Mouse (Mus musculus) CD8-positive naive resting alpha-beta T cell, adult 57 days (primary cell): ENCODE measurements around the gene Scn4a. TPM values are rescaled to one million over a fixed set of nuclear protein-coding genes. Genes with fewer than 3 reads are reported as not detected.

Source experiments
- total RNA-seq: library from RNA; stranded (reverse); gene quantifications from one replicate; pipeline ENCODE4 v1.2.4, GENCODE M21; 2023

Gene Scn4a
- 1.1 TPM for total RNA-seq

GRCm38 (mm10) chr11:106353188-106353587 lies at the start of gene Scn4a:
TSS of gene Scn4a (minus strand) at chr11:106353288.

GRCm38 (mm10) chr11:106387791-106388216 lies 34.7 kb upstream of the Scn4a start, which contains the start of gene Icam2:
TSS of gene Icam2 (minus strand) at chr11:106388075.

GRCm38 (mm10) chr11:106365366-106365765 lies 12.3 kb upstream of the Scn4a start, which contains the start of gene Prr29:
TSS of gene Prr29 (plus strand) at chr11:106365472.

GRCm38 (mm10) chr11:106314333-106314812 lies 38.7 kb downstream of the Scn4a start, which contains the start of gene Cd79b:
TSS of gene Cd79b (minus strand) at chr11:106314762.

DNA sequence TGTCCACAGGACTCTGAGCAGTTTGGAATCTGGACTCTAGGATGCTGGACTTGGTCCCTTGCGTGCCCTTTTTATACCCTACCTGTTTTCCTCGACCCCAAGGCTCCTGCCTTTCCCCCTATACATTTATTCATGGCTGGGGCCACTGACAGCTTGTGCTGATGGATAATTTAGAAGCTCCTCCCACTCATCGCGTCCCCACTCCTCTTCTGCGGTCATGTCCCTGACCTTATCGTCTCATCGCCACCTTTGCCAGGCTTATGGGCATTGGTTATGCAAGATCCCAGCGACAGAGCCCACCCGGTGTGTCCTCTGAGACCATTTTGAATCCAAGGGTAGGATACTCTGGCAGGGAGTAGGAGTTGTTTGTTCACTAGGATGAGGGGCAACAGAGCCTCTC lies 51.3 kb downstream of the Scn4a start, which contains the start of gene Gh:
Gene Gh (minus strand): TSS at position 101 of the 400 bp plus-strand sequence.

DNA sequence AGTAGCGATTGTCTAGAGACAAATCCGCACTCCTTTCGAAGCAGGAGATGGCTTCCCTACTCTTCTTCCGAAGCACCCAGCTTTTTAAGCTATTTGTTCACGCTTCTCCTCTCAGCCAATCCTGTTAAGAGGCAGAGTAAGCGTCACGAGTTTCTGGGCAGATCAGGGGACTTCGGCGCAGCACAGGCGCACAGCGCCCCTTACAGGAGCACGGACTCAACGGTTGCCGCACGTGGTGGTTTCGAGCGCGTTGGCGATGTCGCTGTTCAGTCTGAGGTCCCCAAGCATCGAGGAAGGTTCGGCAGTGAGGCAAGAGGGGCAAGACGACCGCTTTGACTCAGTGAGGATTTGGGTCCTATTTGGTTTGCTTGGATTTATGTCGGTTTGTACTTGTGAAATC lies 76.6 kb downstream of the Scn4a start, which contains the start of gene Tcam1:
Gene Tcam1 (plus strand): TSS at position 219 of the 400 bp plus-strand sequence.

GRCm38 (mm10) chr11:106272644-106273310 lies 80.3 kb downstream of the Scn4a start, which contains the start of gene Smarcd2:
TSS of gene Smarcd2 (minus strand) at chr11:106272972.

Other genes starting within 250 kb of the Scn4a start
- gene Gm10840, start 192.4 kb downstream of the Scn4a start, total RNA-seq: 9.2 TPM
- 807 TPM for gene Limd2, start 192.4 kb downstream of the Scn4a start, total RNA-seq
- gene Strada, start 151.1 kb downstream of the Scn4a start, total RNA-seq: 32.0 TPM
- 39.7 TPM for gene Ccdc47, start 136.9 kb downstream of the Scn4a start, total RNA-seq
- gene Ddx42, start 136.4 kb downstream of the Scn4a start, total RNA-seq: 84.4 TPM
- 91.9 TPM for gene Ftsj3, start 97.2 kb downstream of the Scn4a start, total RNA-seq
- gene Psmc5, start 97.1 kb downstream of the Scn4a start, total RNA-seq: 46.1 TPM
- 97.8 TPM for gene Smarcd2, start 80.3 kb downstream of the Scn4a start, total RNA-seq
- gene Tcam1, start 76.6 kb downstream of the Scn4a start, total RNA-seq: not detected
- gene Gh, start 51.4 kb downstream of the Scn4a start, total RNA-seq: not detected
- gene Cd79b, start 38.5 kb downstream of the Scn4a start, total RNA-seq: 87.3 TPM
- gene Prr29, start 12.2 kb upstream of the Scn4a start, total RNA-seq: not detected
- 74.2 TPM for gene Icam2, start 34.8 kb upstream of the Scn4a start, total RNA-seq
- 10.0 TPM for gene Ern1, start 134.6 kb upstream of the Scn4a start, total RNA-seq